Mouse (Mus musculus): ENCODE measurements around the gene Slc35g2.
A peak's percentile ranks its signal among the peaks of the same experiment; 100 is the strongest.

Gene Slc35g2

DNA sequence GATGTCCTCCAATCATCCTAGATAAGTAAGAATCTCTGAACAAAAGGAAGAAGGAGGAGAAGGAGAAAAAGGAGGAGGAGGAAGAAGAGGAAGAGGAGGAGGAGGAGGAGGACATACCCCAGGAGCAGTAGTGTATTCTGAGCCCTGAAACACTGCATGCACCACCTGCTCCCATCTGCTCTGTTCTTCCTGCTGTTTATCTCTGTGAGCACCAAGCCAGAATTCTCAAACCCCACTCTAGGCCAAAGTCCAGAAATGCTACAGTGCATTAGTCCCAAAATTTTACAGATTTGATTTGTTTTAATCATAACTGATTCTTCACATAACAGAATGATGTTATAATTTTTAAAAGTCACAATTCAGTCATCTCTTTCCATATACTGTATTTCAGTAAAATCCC is 11.9 kb downstream of the Slc35g2 start:
- DNase-seq (ENCODE audit: low spot score): no peak

DNA sequence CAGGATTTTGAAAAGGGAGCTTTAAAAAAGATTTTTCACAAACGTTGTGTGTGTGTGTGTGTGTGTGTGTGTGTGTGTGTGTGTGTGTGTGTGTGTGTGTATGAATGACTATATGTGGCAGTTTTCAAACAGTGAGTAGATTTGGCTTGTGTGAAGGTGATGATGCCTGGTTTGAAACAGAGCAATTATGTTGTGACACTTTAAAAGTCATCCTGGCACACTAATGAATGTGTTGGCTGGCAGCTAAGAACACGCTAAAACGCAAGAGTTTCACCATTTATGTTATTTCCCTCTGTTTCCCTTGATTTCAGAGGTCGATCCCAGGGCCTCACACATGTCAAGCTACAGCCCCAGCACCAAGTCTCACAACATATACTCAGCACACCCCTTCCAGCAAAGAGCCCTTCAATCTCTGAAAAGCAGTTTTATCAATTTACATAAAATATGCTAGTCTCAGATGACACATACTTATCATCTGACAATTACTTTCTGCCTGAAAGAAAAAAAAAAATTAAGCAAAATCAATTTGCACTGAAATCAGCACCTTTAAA is 12.8 kb downstream of the Slc35g2 start:
- DNase-seq (ENCODE audit: low spot score): no peak

DNA sequence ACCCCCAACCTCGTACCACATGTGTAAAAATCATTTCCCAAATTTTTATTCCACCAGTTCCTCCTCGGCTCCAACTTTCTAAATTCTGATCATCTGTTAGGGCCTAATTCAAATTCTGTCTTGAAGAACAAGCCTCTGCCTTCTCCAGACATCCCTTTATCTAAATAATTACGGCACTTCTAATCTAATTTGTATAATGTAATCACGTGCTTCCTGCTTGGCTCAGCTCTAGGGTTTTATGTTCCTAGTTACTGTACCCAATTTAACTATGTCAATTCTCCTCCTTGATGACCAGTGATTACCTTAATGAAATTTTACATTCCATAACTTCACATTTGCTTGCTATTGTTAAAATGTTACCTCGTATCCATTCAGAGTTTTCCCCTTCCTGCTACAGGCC is 15.2 kb downstream of the Slc35g2 start:
- DNase-seq (ENCODE audit: low spot score): no peak

DNA sequence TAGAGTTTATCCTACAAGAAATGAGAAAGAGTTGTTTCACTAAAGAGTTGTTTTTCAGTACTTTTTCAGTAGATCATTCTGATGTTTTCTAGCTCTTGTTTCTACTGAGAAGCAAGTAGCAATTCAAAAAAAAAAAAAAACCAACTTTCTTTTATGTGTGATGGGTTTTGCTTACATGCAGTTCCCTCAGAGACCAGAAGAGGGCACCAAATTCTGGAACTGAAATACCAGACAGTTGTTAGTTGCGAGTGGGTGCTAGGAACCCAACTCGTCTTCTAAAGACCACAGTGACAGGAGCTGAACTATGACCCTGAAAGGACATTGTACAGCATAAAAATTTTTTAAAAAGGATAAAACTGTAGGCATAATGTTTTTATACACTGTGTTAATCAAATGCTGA is 22.6 kb downstream of the Slc35g2 start:
- no peak for DNase-seq (ENCODE audit: low spot score)

DNA sequence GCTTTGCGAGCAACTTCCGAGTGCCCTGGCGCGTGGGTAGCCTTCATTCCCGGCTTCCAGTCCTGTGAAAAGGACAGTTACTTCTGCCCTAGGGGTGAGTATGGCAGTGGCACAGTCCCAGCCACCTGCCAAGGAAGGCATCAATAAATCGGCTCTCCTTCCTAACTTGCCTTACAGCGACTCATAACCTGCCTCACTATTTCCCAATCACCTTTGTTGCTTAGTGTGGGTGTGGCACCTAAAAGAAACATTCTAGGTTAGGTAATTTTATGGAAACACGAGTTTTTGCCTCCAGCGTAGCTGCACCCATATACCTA is 24.3 kb downstream of the Slc35g2 start:
- peak; percentile 22 for DNase-seq (ENCODE audit: low spot score)

DNA sequence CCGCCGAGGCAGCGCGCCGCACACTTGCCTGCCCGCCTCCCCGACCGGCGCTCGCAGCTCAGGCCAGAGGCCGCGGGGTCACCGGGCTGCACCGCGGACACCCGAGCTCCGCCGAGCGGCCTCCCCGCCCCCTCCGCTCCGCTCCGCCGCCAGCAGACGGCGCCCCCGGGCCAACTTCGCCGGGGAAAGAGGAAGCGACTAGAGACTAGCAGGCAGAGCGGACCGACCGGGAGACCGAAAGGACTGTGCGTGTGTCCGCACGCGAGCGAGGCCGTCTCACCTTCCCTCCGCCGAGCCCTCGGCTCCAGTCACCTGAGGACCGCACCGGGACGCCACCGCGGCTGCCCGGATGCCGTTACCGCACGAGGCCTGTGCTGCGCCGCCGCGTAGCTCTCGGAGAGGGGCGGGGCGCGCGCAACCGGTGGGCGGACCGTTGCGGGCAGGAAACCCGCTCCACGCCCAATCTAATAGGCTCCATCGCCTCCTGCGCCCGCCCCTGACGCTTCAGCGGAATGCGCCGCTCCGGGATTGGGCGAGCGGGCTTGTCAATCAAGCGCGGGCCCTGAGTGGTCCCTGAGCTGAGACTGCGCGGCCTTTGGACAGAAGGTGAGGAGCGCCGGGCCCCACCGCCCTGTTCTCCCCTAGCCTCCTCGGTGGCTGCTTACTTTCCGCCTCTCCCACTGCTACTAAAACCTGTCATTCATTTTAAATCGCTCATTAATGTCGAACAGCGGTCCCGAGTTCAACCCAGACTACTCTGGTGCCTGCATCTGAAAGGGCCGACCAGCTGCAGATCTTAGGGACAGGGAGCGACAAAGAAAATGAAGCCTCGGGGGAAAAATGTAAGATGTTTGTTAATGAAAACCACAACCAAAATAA is 24.9 kb downstream of the Slc35g2 start, which contains the start of gene Nck1:
Nck1 (minus strand) TSS at position 420 of the 879 bp plus-strand sequence.
- peak; percentile 99 for DNase-seq (ENCODE audit: low spot score)

DNA sequence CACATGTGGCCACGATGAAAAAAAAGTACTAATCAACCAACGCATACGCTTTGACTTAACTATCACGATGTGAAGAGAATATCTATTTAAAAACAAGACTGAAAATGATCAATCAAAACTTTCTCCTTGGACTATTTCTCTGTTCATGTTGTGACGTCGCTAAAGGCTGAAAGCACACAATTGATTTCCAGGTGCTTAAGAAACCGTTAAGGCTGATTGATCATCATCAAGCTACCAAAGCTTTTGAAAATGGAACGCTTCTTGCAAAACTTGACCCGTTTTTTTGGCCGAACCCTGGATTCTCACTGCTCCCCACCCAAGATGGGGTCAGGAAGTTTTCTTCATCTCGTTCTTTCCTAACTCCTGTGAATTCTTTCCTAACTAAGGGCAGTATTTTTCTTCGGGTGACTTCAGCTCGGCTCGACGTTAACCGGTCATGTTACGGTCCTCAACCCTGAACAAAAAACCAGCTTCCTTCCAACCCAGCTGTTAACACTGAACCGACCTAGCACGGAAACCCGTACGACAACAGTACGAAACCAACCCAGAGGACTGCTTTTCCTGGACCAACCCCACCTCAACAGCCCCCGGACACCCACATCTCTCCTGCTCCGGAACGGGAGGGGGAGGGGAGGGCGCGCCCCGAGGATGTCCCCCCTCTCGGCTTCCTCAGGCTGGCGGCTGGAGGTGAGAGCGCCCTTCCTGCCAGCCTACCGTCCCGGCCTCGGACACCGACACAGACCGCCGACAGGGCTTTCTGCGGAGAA is 25.8 kb downstream of the Slc35g2 start:
- DNase-seq (ENCODE audit: low spot score): peak; percentile 11

DNA sequence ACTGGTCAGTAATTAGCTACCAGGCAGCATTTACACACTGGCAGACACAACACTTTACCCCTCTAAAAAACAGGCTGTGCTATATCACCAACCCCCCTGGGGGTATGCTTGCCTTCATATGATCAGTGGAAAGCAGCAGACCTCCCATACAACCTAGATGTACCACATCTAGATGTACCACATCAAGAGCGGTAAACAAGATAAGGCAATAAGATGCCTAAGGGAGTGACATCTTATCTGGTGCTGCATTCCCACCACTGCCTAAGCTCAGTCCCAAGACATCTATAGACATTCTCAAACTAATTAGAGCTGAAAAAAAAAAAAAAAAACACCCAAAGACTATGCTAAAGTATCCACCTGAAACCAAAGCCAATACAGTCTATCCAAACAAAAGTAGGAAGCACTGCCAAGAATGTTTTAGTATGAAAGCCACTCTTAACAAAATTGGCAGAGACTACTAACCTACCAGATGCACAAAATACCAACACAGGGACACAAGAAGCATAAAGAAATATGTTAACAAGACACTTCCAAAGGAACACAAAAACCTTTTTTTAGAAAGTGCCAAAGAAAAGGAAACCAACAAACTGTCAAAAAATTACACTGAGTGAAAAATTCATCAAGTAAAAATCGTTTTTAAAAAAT is 35.1 kb downstream of the Slc35g2 start:
- DNase-seq (ENCODE audit: low spot score): no peak

DNA sequence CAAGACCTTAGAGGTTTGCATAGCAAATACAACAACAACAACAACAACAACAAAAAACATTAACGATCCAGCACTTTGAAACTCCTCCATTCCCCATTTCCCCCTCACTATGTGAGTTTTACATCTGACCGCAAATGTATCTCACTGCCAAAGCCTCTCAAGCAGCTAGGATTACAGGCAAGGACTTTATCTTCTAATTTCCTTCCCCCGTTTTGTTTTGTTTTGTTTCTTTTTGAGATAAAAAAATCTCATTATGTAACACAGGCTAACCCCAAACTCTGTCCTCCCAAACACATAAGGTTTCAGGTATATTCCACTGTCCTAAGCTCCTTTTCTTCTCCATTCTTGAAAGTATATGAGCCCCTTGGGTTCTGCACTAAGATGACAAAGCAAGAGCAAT is 36.2 kb downstream of the Slc35g2 start:
- DNase-seq (ENCODE audit: low spot score): no peak

DNA sequence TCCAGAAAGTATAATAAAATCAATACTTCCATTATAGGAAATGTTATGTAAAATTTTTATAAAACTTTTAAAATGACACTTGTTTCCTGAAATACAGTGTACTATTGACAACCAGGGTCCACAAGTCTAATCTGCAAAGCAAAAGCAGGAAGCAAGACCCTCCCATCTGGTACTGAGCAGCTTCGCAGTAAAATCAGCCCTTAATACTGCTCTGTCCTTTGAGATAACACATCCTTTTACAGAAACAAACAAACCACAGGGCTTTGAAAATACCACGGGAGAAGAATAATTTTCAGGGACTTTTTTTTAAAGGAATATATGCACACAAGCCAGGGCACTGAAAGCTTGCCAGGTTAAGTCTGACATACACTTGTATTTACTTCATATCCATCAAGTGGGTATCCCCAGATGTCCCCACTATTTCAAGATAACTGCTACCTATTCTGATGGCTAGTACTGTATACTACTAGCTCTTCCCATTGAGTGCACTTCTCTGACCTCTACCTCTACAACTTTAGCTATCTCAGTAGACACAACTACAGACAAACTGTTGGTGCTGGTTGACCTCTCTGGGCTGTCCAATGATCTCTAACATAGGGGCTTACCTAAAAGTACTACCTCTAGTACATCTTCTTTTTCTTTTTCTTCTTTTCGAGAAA is 37.9 kb downstream of the Slc35g2 start:
- no peak for DNase-seq (ENCODE audit: low spot score)

DNA sequence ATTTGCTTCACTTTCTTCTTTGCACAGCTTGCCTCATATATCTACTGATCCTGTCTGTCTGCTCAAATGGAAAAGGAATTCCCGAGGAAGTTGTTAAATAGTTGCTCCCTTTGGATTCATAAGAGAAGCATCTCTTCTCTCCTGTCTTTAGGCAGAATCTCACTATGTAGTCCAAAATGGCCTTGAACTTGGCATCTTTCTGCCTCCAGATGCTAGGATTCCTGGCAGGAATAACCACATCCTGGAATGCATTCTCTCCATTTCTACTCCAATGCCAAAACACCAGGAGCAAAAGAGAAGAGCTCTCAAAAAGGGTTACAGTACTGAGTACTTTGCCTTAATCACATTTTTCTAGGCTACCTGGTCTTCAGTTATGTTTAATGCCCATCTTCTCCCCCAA is 39.6 kb downstream of the Slc35g2 start:
- DNase-seq (ENCODE audit: low spot score): no peak

DNA sequence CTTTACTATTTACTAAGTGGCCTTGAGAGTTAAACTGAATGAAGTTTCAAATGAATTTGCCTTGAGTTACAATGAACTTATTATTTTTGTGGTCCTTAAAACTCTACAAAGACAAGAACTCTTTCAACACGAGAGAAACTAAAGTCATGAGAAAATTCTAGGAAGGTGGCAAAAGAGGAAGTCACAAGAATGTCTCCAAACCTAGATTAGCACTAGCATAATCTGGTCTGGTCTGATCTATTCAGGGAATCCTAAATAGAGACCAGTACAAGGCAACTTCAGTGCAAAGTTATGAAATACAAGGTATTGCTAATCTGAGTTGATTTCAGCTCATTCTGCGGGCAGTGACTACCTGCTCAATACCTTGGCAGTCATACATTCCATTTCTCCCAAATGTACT is 45.7 kb downstream of the Slc35g2 start:
- no peak for DNase-seq (ENCODE audit: low spot score)

DNA sequence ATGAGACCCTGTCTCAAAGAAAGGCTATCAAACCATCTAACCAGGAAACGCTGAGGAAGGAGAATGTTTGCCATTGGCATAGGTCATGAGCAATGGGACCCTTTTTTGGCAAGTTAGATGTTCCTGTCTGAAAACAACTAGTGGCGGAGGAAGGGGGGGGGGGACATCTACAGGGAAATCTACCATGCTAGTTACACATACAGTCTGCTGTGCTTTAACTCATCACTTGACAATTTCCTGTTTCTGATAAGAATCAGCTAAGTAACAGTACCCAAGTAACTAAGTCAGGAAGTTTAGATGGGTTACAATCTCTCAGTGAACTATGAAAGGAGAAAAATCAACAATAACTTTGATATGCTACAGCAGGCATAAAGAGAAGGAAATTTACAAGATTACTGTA is 48.9 kb downstream of the Slc35g2 start:
- no peak for DNase-seq (ENCODE audit: low spot score)

DNA sequence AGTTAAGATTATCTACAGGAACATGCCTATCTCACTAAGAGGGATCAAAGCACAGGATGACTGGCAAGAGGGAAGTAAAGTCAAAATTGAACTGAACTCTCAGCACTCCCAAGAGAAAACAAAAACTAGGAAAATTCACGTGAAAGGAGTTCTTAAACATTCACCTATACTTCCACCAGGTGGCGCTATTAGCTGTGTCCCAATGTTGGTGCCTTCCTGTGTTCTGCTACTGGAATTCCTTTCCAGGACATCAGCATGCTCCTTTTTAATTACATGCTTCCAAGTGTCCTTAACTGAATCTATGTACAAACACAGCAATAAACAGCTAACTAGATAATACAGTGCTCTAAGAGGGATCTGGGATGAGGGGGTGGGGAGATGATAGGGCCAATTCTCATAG is 50.3 kb downstream of the Slc35g2 start:
- DNase-seq (ENCODE audit: low spot score): peak; percentile 90

DNA sequence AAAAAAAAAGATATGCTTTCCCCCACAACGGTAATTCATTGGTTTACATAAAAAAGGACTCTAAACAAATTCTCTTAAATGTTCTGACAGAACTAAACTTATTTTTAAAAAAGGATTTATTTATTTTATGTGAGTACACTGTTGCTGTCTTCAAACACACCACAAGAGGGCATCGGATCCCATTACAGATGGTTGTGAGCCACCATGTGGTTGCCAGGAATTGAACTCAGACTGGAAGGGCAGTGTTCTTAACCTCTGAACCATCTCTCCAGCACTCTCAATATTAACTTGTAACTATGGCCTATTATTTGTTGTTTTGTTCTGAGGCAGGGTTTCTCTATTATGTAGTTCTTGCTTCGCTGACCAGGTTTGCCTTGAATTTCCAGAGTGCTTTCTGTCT is 50.9 kb downstream of the Slc35g2 start:
- DNase-seq (ENCODE audit: low spot score): no peak

DNA sequence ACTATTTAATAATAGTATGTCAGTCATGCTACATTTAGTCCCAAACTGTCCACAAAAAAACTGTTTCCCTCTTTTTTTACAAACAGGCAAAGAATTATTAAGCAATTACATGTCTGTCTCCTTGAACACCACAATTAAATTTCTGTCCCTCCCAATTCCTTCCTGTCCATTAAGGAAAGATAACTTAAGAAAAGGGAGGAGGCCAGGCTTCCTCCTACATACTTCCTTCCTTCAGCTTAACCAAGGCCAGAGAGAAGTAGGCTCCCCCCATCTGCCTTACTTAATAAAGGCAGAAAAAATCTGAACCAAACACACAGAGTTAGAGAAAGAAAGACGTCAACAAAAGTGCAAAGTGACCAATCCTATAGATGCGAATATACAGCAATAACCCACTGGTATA is 63.3 kb downstream of the Slc35g2 start:
- DNase-seq (ENCODE audit: low spot score): no peak

DNA sequence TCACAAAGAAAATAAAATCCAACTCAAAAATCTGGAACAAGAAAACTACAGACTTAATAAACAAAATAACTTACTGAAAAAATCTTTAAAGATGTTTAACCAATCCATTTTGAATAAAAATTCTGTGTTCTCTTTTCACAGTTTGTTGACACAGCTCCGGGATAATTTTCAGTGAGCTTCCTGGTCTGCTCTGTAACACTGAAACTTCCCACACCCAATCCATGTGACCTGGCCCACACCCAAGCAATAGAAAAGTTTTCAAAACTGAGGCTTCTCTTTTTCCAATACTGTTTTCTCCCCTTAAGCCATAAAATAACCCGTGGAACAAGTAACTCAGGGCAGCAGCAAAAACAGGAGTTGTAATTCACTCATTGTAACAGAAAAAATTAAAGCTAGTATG is 64.2 kb downstream of the Slc35g2 start:
- DNase-seq (ENCODE audit: low spot score): no peak

DNA sequence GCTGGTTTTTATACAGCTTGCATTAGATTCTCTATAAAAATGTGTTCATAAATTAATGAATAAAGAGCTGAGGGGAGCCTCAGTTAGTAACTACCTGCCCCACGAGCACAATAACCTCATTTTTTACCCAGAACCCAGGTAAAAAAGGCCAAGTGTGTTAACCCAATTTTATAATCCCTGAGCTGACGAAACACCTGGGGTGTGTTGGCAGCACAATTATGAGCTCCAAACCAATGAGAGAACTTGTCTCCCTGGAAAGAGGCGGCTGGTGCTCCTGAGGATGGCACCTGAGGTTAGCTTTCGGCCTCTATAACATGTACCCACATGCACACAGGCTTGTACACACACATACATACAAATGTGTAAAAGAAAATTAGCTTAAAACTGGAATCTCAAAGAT is 65.4 kb downstream of the Slc35g2 start:
- DNase-seq (ENCODE audit: low spot score): no peak

Data from embryo, embryonic 10 days (tissue).